Mouse (Mus musculus) testis, postnatal 14 days (tissue): ENCODE measurements around the gene Csnk1d.
A peak's percentile ranks its signal among the peaks of the same experiment; 100 is the strongest.

Experiments
- DNase-seq: peaks from one replicate; pipeline ENCODE4 v3.0.0; 2021; ENCODE audit warnings: low spot score

Gene Csnk1d

DNA sequence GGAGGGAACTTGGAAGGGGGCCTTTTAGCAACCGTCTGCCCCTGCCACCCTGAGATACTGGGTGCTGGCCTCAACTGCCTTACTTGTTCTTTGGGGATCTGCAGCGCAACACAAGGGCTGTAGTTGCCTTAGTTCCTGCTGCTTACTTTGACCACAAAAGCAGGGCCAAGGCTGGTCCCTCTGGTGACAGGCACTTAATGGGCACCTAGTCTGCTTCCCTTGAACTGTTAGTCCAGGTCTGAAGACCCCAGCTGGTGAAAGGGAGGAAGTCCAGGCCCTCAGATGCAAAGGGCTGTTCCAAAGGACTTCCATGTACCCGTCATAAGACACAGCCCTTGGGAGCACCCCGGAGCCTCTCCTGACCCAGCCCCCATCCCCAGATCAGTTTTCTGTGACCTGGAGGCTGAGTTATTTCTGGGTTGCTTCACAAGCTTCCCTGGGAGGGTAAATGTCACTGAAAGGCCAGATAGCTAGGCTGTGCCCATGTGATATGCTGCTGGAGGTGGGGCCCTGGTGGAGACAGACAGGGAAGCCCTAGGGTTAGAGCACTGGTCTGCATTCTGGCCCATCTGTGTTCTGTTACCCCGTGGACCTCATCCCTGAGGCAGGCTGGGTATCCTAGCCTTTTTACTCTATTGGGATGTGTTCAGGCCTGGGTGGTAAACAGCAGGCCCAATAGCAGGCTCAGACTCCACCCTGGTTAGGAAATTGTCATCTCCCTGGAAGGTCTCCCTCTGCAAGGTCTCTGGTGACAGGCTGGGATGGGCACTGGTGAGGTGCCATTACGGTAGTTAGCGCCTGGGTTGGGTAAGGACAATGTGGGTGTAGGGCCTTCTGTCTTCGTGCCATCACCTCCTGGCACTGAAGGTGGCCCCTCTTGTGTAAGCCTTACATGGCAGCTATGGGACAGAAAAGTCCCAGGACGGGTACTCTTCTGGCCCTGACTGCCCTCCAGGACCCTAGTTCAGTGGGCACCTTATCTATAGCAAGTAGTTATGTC, 39.1 kb downstream of the Csnk1d start:
- DNase-seq, result no peak

GRCm38 (mm10) chr11:120951237-120951636, 39.9 kb downstream of the Csnk1d start:
- no peak for DNase-seq

GRCm38 (mm10) chr11:120950281-120951202, 40.6 kb downstream of the Csnk1d start:
- DNase-seq, result peak; percentile 88

DNA sequence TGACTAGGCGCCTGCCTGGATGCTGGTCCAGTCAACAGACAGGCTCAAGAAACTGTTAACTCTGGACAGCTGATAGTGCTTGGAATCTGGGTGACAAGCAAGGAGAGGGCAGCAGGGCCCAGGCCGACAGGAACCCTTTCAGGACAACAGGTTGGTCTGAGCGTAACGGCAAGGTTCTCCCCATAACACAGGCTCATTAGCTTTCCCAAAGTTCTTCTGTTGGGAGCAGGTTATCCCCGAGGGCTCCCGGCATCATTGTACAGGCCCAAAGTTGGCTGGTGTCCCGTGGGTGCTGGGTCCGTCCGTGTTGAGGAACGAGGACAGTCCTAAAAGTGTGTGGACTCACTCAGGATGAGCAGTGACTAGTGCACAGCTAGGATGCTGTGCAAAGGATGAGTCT, 41.3 kb downstream of the Csnk1d start:
- DNase-seq, result no peak

- DNase-seq, result no peak
Measured at GRCm38 (mm10) chr11:120948861-120949851, 42.0 kb downstream of the Csnk1d start.

- no peak for DNase-seq
Measured at GRCm38 (mm10) chr11:120948328-120948727, 42.8 kb downstream of the Csnk1d start, which contains the start of gene Slc16a3. Slc16a3 (plus strand) TSS chr11:120948480.

GRCm38 (mm10) chr11:120945926-120946325, 45.2 kb downstream of the Csnk1d start:
- DNase-seq, result no peak

- no peak for DNase-seq
Measured at GRCm38 (mm10) chr11:120945266-120945665, 45.9 kb downstream of the Csnk1d start.

- no peak for DNase-seq
Measured at GRCm38 (mm10) chr11:120940959-120941358, 50.2 kb downstream of the Csnk1d start.

GRCm38 (mm10) chr11:120939712-120940341, 51.3 kb downstream of the Csnk1d start:
- DNase-seq, result no peak

DNA sequence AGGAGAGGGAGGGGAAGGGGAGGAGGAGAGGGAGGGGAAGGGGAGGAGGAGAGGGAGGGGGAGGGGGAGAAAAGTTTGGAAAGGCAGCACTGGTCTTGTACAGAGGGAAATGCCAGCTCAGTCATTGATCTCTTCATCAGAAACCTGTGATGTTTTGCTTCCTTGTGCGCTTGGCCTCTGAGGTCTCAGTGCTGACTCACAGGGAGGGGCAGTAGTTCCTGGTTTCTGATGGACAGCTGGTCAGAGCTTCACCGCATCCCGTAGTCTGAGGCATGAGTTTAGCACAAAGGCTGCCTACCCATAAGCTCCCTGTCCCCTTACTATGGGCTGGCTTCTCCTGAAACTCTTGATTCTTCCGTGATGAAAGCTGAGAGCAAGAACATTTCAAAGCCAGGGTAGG, 52.3 kb downstream of the Csnk1d start:
- DNase-seq, result no peak

GRCm38 (mm10) chr11:120937976-120938375, 53.2 kb downstream of the Csnk1d start:
- no peak for DNase-seq

DNA sequence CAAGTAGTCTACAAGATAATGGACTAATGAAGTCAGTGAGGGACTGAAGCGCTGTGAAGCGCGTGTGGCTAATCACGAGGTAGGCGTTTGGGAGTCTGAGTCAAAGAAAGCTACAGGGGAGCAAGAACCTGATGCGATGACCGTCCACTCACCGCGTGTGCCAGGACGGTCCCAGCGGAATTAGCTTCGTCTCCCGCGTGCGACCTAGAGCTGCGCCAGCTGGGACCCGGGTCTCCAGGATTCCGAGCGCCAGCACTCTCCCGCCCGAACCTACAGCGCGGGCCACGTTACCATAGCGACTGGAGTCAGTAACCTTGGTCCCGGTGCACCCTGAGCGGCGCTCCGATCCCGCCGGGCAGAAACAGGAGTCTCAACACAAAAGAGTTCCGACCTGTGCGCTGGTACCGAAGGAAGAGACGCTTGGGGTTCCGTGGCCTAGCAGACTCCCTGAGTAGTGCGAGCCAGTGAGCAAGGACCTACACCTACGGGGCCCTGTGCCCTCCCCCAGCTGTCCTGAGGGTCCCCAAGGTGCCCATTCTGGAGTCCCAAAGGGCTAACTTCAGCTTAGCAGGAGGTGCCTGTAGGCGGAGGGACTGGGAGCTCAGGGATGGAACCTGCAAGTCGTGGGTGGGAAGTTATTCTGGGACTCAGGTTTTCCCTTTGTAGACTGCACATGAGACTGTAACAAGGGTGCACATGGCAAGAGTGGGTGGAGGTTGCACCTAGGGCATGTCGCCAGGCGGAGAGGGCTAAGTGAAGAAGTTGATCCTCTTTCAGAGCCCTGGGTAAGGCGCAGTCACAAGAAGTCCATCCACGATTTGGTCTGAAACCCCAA, 58.3 kb downstream of the Csnk1d start, which contains the start of gene Ccdc57:
TSS of gene Ccdc57 (minus strand) at position 309 of the 835 bp plus-strand sequence.
- peak; percentile 91 for DNase-seq

GRCm38 (mm10) chr11:120931479-120931878, 59.7 kb downstream of the Csnk1d start:
- no peak for DNase-seq

DNA sequence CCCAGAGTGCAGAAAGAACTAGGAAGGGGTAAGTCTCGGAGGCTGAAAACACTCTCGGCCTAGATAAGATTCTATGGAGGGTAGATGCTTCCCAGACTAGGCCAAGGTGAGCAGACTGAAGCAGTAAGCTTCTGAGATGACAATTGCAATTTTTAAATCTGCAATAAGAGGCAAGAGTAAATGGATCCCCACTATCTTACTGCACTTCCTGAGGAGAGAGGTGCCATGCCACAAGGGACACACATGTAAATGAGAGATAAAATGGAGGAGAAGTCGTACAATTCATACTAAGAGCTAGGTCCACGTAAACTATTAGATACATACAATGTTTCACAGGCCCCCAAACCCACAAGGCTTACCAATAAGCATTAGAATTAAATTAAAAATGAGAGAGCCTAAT, 62.7 kb downstream of the Csnk1d start:
- no peak for DNase-seq

DNA sequence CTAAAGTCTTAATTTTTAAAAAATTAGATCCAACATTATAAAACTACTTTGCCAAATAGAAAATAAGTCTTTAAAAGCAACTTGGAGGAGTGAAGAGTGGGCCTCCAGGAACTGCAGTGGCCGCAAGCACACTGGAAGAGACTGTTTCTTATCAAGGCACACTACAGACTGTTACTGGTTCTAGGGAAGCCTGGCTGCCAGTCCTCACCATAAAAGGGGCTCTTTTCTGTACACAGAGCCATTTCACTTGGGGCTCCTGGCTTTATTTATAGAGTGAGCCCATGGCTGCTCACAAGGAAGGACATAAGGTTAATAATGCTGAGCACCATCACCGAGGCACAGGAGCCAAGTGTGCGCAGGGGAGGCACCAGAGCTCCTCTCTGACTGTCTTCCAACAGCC, 68.6 kb downstream of the Csnk1d start:
- DNase-seq, result no peak

- no peak for DNase-seq
Measured at GRCm38 (mm10) chr11:120917756-120918155, 73.4 kb downstream of the Csnk1d start.

GRCm38 (mm10) chr11:120916477-120916876, 74.7 kb downstream of the Csnk1d start:
- DNase-seq, result no peak

DNA sequence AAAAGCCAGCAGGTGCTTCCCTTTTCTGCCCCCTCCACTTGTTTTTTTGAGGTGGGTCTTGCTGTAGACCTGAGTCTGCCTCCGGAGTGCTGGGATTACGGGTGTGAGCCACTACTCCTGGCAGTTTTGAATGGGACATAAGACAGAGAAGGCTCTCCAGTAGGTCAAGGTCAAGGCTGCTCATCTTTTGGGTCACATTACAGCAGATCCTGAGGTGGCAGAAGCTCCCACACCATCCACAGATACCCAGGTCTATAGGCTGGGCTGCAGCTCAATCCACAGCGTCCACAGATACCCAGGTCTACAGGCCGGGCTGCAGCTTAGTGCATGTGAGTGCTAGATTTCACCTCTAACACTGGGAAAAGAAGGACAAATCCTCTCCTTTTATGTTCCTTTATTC, 77.3 kb downstream of the Csnk1d start:
- DNase-seq, result no peak
